Mouse (Mus musculus): ENCODE measurements around the gene Abca7.

DNA sequence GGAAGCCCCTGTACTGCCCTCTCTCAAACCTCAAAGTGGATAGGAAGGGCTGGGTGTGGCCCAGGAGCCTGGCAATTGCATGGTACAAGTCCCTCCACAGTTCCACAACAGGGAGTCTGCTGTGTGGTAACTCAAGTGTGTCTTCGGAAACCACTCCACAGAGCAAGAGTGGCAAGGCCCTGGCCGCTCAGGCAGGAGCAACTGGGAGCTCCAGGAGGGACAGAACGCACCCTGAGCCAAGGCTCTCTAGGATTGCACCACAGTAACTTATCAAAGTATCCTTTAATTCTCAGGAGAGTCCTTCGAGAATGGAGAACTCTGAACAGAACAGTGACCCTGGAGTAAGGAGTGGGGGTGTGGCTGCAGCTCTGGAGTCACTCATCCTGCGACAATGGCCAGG is 39.4 kb downstream of the Abca7 start:
- TF ChIP-seq CTCF (IDR thresholded peaks at IDR 0.05; ENCODE audit: low read depth) (no peak), EP300 (IDR thresholded peaks at IDR 0.05; ENCODE audit: low read depth) (no peak)
